Mouse (Mus musculus) G1E (cell line): ENCODE measurements around the gene Samd15. TPM values are rescaled to one million over a fixed set of nuclear protein-coding genes. Genes with fewer than 3 reads are reported as not detected.
"Not testable (repeated sequence)": the region's sequence is repeated elsewhere in the genome, so short reads cannot be mapped to it uniquely, and the experiment has no call there.

ENCODE experiments used
- ATAC-seq: 2 replicates; pipeline ENCODE4 v1.8.0; 2016; ENCODE audit warnings: mild to moderate bottlenecking; ENCODE audit not compliant: insufficient number of reproducible peaks, poor library complexity, low FRiP score, severe bottlenecking; ENCODE audit errors: extremely low read depth
- DNase-seq: peaks from one replicate; pipeline ENCODE4 v3.0.0; 2012; ENCODE audit warnings: low spot score
- H3K27me3 ChIP-seq: 2 replicates; pipeline ENCODE4 v1.6.1; 2012; ENCODE audit warnings: mild to moderate bottlenecking, low read length, inconsistent platforms; ENCODE audit not compliant: insufficient read depth
- H3K36me3 ChIP-seq: replicated peaks from 2 replicates; pipeline ENCODE3; 2012; ENCODE audit warnings: mild to moderate bottlenecking, inconsistent platforms
- H3K4me1 ChIP-seq: 2 replicates; pipeline ENCODE4 v1.6.1; 2012; ENCODE audit warnings: low read depth, low read length, inconsistent platforms, mixed read lengths; ENCODE audit not compliant: insufficient read depth
- H3K4me3 ChIP-seq: 2 replicates; pipeline ENCODE4 v1.5.1; 2012; ENCODE audit warnings: low read depth, mild to moderate bottlenecking, inconsistent platforms, low read length, moderate library complexity, mixed read lengths
- H3K9me3 ChIP-seq: replicated peaks from 2 replicates; pipeline ENCODE4 v1.6.1; 2012; ENCODE audit warnings: inconsistent platforms
- CTCF ChIP-seq: IDR thresholded peaks from 2 replicates; pipeline ENCODE4 v1.5.1; 2012; ENCODE audit warnings: low read depth, low read length, inconsistent platforms, mixed read lengths
- GATA1 ChIP-seq: IDR thresholded peaks from 2 replicates; pipeline ENCODE4 v1.6.1; 2012; ENCODE audit warnings: borderline replicate concordance, low read length, inconsistent platforms, mixed read lengths
- GATA2 ChIP-seq: IDR thresholded peaks from 2 replicates; pipeline ENCODE4 v1.6.1; 2012; ENCODE audit warnings: low read depth, low read length, inconsistent platforms, borderline replicate concordance
- POLR2AphosphoS5 ChIP-seq: IDR thresholded peaks from 2 replicates; pipeline ENCODE4 v1.6.1; 2012; ENCODE audit warnings: low read depth, low read length, inconsistent platforms; ENCODE audit not compliant: insufficient replicate concordance
- TAL1 ChIP-seq: conservative IDR thresholded peaks from 2 replicates; pipeline ENCODE4 v1.6.1; 2012; ENCODE audit warnings: low read depth, low read length, inconsistent platforms, mixed read lengths
- polyA plus RNA-seq: library from polyadenylated mRNA; stranded (reverse); fragments of >175 nt; gene quantifications from 2 replicates; pipeline ENCODE4 v1.2.3, GENCODE M21; 2012
- total RNA-seq, 2 experiments: library from RNA; stranded (forward) in 1 of 2; stranded (reverse) in 1 of 2; fragments of 200-1000 nt in 1 of 2; fragments of >200 nt in 1 of 2; fragmentation: Nextera tagmentation in 1 of 2; gene quantifications; 2 replicates each; pipeline ENCODE4 v1.2.3; 2014 to 2017

The Samd15 gene
- total RNA-seq (2014; fragmentation: Nextera tagmentation) (2.8 and 3.2 TPM in 2 replicates), total RNA-seq (2017) (1.5 and 2.3 TPM in 2 replicates), polyA plus RNA-seq (0.21 TPM in 1 of 2 replicates, not detected in the other)

DNA sequence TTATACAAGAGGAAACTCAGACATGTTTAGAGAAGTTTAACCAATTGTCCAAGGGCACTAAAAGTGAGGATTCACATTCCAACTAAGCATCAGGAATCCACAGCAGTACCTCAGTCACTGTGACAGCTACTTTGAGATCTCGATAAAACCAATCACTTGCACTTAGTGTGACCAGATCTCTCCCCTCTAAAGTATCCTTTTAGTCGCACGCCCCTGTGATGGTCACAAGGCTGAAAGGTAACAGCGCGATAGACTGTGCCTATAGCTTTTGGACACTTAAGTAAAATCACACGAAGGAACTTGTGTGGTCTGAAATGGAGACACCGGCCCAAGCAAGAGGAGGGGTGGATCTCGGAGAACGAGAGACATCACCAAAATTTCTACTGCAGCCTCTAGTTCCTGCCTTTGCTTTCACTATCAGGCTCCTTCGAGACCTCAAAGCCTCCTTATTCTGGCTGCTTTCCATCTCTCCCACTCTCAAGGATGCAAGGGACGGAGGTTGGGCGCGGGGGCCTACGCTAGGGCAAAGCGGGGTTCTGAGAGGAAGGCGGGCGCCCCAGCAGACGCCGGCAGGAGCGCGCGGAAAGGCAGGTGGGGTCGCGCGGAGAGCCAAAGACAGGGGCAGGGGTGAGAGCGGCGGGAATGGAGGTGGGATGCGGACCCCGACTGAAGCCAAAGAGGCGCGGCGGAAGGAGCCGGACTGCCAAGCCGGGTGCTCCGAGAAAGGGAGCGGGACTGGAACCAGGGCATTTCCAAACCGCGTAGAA, at the start of gene Samd15:
Gene Samd15 (plus strand): TSS at position 518 of the 767 bp plus-strand sequence.
- ATAC-seq (no peak), DNase-seq (peak; percentile 37)
- Histone ChIP-seq H3K9me3 (no peaks in the 10 kb centered on the region), H3K27me3 (no peaks in the 10 kb centered on the region), H3K4me1 (peaks cover 26% of the 10 kb centered on the region), H3K4me3 (peak within 1 kb of the TSS; percentile 77), H3K36me3 (peaks cover 3% of the 10 kb centered on the region)
- TF ChIP-seq POLR2AphosphoS5 (no peak), TAL1 (no peak), GATA2 (no peak), CTCF (no peak), GATA1 (no peak)

GRCm38 (mm10) chr12:87154448-87154847, 45.1 kb upstream of the Samd15 start:
- ATAC-seq, DNase-seq, H3K27me3 ChIP-seq, H3K4me1 ChIP-seq, H3K4me3 ChIP-seq: not testable (repeated sequence)
- Histone ChIP-seq H3K36me3 (peaks cover 33% of the 10 kb centered on the region), H3K9me3 (peaks cover 41% of the 10 kb centered on the region)

GRCm38 (mm10) chr12:87157361-87157760, 42.2 kb upstream of the Samd15 start:
- Histone ChIP-seq H3K4me1 (peaks cover 30% of the 10 kb centered on the region), H3K4me3 (no peak overlapping the region), H3K36me3 (peaks cover 51% of the 10 kb centered on the region), H3K27me3 (no peaks in the 10 kb centered on the region), H3K9me3 (peaks cover 25% of the 10 kb centered on the region)
- ATAC-seq (no peak), DNase-seq (no peak)
- TF ChIP-seq GATA2: no peak
- no peak for TF ChIP-seq GATA1
- TF ChIP-seq CTCF: no peak
- TF ChIP-seq TAL1: no peak
- no peak for TF ChIP-seq POLR2AphosphoS5

DNA sequence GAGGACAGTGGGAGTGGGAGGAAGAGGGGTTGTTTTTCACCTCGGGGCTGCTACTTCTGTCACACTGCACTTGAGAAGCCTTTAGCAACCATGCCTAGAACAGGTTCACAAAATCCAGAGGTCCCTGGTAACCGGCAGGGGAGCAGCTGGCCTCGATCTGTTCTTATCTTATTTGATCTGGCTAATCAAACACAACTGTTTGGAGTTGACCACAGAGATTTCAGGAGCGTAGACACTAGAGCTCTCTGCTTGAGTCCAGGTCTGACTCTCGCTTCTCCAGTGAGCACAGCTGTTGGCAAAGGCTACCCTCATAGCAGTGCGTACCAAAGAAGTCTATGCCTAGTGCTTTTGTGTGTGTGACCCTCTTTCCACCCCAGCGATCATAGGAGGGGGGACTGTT, 41.4 kb upstream of the Samd15 start:
- H3K36me3 ChIP-seq: peaks cover 59% of the 10 kb centered on the region
- no peak overlapping the region for H3K4me3 ChIP-seq

GRCm38 (mm10) chr12:87160310-87160709, 39.2 kb upstream of the Samd15 start:
- ATAC-seq (no peak), DNase-seq (no peak)
- Histone ChIP-seq H3K4me3 (no peak overlapping the region), H3K4me1 (peaks cover 35% of the 10 kb centered on the region), H3K9me3 (peaks cover 7% of the 10 kb centered on the region), H3K27me3 (no peaks in the 10 kb centered on the region), H3K36me3 (peaks cover 77% of the 10 kb centered on the region)
- TF ChIP-seq GATA1 (no peak), POLR2AphosphoS5 (no peak), TAL1 (no peak), CTCF (no peak), GATA2 (no peak)

More for the DNA sequence above, 41.4 kb upstream of the Samd15 start:
- peaks cover 35% of the 10 kb centered on the region for H3K4me1 ChIP-seq
- no peak for TF ChIP-seq CTCF
- ATAC-seq: no peak
- H3K27me3 ChIP-seq: no peaks in the 10 kb centered on the region
- H3K9me3 ChIP-seq: peaks cover 20% of the 10 kb centered on the region
- no peak for DNase-seq

DNA sequence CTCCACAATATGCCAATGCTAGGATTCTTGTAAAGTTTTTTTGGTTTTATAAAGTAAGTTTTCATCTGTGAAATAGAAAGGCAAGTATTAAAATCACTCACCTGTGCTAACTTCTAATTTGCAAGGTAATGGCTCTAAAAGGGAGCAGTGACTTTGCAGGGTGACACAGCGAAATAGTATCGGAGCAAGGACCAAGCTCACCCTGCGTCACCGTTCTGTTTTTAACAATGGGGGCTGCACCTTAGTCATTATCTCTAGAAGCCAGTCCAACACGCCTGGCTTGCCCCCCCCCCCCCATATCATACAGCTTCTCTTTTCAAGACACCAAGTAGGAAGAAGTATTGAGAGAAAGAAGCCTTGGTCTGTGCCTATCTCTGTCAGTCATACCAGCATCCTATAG, 38.7 kb upstream of the Samd15 start:
- ATAC-seq: peak; percentile 68

More for the DNA sequence above, 38.7 kb upstream of the Samd15 start:
- no peak for TF ChIP-seq GATA2
- TF ChIP-seq CTCF: no peak
- TF ChIP-seq GATA1: no peak
- no peak; the same call in 1 of the 2 replicates for TF ChIP-seq TAL1
- no peak for TF ChIP-seq POLR2AphosphoS5
- H3K4me1 ChIP-seq: peaks cover 31% of the 10 kb centered on the region
- H3K9me3 ChIP-seq: peaks cover 2% of the 10 kb centered on the region
- peak; percentile 32 for DNase-seq
- H3K36me3 ChIP-seq: peaks cover 77% of the 10 kb centered on the region
- H3K4me3 ChIP-seq: no peak overlapping the region
- no peaks in the 10 kb centered on the region for H3K27me3 ChIP-seq
